Mouse (Mus musculus) megakaryocyte, embryonic 14.5 days (primary cell): ENCODE data around the gene Ehd1. TPM values are rescaled to one million over a fixed set of nuclear protein-coding genes. Genes with fewer than 3 reads are reported as not detected.
A peak's percentile ranks its signal among the peaks of the same experiment; 100 is the strongest.

Source experiments
- H3K27me3 ChIP-seq: replicated peaks from 2 replicates; pipeline ENCODE3; 2012; ENCODE audit warnings: inconsistent platforms
- H3K36me3 ChIP-seq: replicated peaks from 2 replicates; pipeline ENCODE3; 2012; ENCODE audit warnings: low read length, inconsistent platforms, mixed read lengths
- H3K4me1 ChIP-seq: 2 replicates; pipeline ENCODE4 v1.6.1; 2012; ENCODE audit warnings: inconsistent platforms
- H3K4me3 ChIP-seq: replicated peaks from 2 replicates; pipeline ENCODE3; 2012; ENCODE audit warnings: moderate library complexity, mild to moderate bottlenecking, inconsistent platforms
- H3K9me3 ChIP-seq: 2 replicates; pipeline ENCODE4 v1.6.1; 2012; ENCODE audit warnings: inconsistent platforms
- FLI1 ChIP-seq: IDR thresholded peaks from 2 replicates; pipeline ENCODE4 v1.6.1; 2012; ENCODE audit warnings: low read length, inconsistent platforms, mixed read lengths
- GATA1 ChIP-seq: IDR thresholded peaks from 3 replicates; pipeline ENCODE4 v1.6.1; 2012; ENCODE audit warnings: mixed read lengths, low read length, inconsistent platforms, borderline replicate concordance
- polyA plus RNA-seq: library from polyadenylated mRNA; stranded (reverse); fragments of >175 nt; gene quantifications from 2 replicates; pipeline ENCODE4 v1.2.3, GENCODE M21; 2012; ENCODE audit warnings: low replicate concordance; ENCODE audit not compliant: insufficient read depth

Ehd1 gene
- polyA plus RNA-seq, 1 experiment: 474 TPM

DNA sequence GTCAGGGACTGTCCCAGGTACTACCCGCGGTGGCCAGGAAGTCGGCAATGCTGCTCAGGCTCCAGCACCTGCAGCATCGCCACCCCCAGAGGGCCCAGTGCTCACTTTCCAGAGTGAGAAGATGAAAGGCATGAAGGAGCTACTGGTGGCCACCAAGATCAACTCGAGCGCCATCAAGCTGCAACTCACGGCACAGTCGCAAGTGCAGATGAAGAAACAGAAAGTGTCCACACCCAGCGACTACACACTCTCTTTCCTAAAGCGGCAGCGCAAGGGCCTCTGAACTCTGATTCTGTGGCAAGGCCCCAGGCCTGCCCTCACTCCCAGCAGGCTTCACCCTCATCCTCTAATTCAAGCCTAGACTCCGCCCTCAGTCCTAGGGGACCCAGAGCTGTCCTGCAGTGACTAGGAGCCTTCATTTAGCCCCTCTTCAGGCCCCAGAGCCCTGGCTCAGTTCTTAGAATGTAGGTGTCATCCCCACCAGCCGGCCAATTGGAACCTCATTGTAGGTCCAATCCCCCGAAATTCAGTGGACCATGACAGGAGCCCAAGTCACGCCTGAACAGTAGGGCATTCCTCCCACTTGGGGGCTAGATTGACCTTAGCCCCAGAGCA is 63.5 kb downstream of the Ehd1 start:
- H3K27me3 ChIP-seq: no peaks in the 10 kb centered on the region
- TF ChIP-seq FLI1: no peak
- TF ChIP-seq GATA1: no peak
- peak overlapping the region; percentile 97 for H3K4me3 ChIP-seq
- H3K36me3 ChIP-seq: peaks cover 67% of the 10 kb centered on the region
- no peaks in the 10 kb centered on the region for H3K9me3 ChIP-seq
- H3K4me1 ChIP-seq: peaks cover 86% of the 10 kb centered on the region

- TF ChIP-seq FLI1: no peak
- TF ChIP-seq GATA1: no peak
- H3K9me3 ChIP-seq: no peaks in the 10 kb centered on the region
- H3K27me3 ChIP-seq: no peaks in the 10 kb centered on the region
- H3K4me3 ChIP-seq: peak within 1 kb of the TSS; percentile 97
- H3K4me1 ChIP-seq: peaks cover 87% of the 10 kb centered on the region
- H3K36me3 ChIP-seq: peaks cover 75% of the 10 kb centered on the region
These were observed 64.3 kb downstream of the Ehd1 start, which contains the start of gene Map4k2 for GRCm38 (mm10) chr19:6340524-6341452. Map4k2 (plus strand) TSS chr19:6341135.

- peaks cover 80% of the 10 kb centered on the region for H3K36me3 ChIP-seq
These were observed 65.0 kb downstream of the Ehd1 start for GRCm38 (mm10) chr19:6341453-6342077.

GRCm38 (mm10) chr19:6342276-6342933 is 65.9 kb downstream of the Ehd1 start:
- Histone ChIP-seq H3K4me3 (peak overlapping the region; percentile 97), H3K4me1 (peaks cover 87% of the 10 kb centered on the region)
- TF ChIP-seq GATA1: no peak
- TF ChIP-seq FLI1: no peak

More at GRCm38 (mm10) chr19:6341453-6342077, 65.0 kb downstream of the Ehd1 start:
- peak overlapping the region; percentile 97 for H3K4me3 ChIP-seq
- peaks cover under 1% of the 10 kb centered on the region for H3K27me3 ChIP-seq
- peaks cover 87% of the 10 kb centered on the region for H3K4me1 ChIP-seq
- no peaks in the 10 kb centered on the region for H3K9me3 ChIP-seq
- TF ChIP-seq FLI1 (no peak), GATA1 (no peak)

GRCm38 (mm10) chr19:6343066-6343925 is 66.8 kb downstream of the Ehd1 start:
- TF ChIP-seq GATA1: no peak
- no peak for TF ChIP-seq FLI1
- Histone ChIP-seq H3K36me3 (peaks cover 73% of the 10 kb centered on the region), H3K4me3 (peak overlapping the region; percentile 62), H3K9me3 (no peaks in the 10 kb centered on the region), H3K27me3 (peaks cover 3% of the 10 kb centered on the region), H3K4me1 (peaks cover 88% of the 10 kb centered on the region)

More at GRCm38 (mm10) chr19:6342276-6342933, 65.9 kb downstream of the Ehd1 start:
- Histone ChIP-seq H3K9me3 (no peaks in the 10 kb centered on the region), H3K27me3 (peaks cover 3% of the 10 kb centered on the region), H3K36me3 (peaks cover 80% of the 10 kb centered on the region)

GRCm38 (mm10) chr19:6343996-6344395 is 67.5 kb downstream of the Ehd1 start:
- H3K36me3 ChIP-seq: peaks cover 66% of the 10 kb centered on the region
- H3K9me3 ChIP-seq: no peaks in the 10 kb centered on the region
- no peak overlapping the region for H3K4me3 ChIP-seq
- TF ChIP-seq FLI1: no peak
- TF ChIP-seq GATA1: no peak
- H3K4me1 ChIP-seq: peaks cover 91% of the 10 kb centered on the region
- H3K27me3 ChIP-seq: peaks cover 3% of the 10 kb centered on the region

DNA sequence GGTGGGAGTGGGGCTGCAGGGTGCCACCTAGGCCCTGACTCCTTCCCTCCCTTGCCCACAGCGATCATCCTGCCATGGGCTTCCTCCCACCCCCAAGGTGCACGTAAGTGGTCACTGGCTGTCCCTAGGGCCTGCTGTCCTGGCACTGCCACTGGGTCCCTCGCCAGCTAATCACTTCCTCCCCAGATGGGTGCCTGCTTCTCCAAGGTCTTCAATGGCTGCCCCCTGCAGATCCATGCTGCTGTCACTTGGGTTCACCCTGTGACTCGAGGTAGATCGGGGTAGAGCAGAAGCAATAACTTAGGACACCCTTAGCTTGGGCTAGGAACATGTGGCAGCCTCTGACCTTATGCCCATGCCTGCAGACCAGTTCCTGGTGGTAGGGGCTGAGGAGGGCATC is 69.5 kb downstream of the Ehd1 start:
- Histone ChIP-seq H3K9me3 (no peaks in the 10 kb centered on the region), H3K27me3 (peaks cover 3% of the 10 kb centered on the region), H3K36me3 (peaks cover 55% of the 10 kb centered on the region), H3K4me3 (peak overlapping the region; percentile 9), H3K4me1 (peaks cover 93% of the 10 kb centered on the region)
- no peak for TF ChIP-seq GATA1
- TF ChIP-seq FLI1: no peak

DNA sequence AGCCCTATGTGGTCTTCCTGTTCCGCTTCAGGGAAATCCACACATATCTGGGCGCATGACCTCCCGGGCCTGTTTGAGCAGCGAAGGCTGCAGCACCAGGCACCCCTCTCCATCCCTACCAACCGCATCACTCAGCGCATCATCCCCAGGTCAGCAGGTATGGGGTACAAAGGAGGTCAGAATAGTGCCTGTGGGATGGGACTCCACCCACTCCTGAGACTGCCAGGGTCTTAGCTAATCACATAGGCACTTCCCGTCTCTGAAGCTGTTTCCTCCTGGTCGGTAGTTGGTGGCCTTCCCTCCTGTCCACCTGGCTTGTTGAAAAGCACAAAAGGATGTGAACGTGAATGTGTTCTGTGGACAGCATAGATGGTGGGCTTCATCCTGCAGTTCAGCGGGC is 70.1 kb downstream of the Ehd1 start:
- H3K36me3 ChIP-seq: peaks cover 60% of the 10 kb centered on the region
- peaks cover 3% of the 10 kb centered on the region for H3K27me3 ChIP-seq
- no peaks in the 10 kb centered on the region for H3K9me3 ChIP-seq
- H3K4me3 ChIP-seq: no peak overlapping the region
- H3K4me1 ChIP-seq: peaks cover 94% of the 10 kb centered on the region
- TF ChIP-seq FLI1: no peak
- no peak for TF ChIP-seq GATA1

DNA sequence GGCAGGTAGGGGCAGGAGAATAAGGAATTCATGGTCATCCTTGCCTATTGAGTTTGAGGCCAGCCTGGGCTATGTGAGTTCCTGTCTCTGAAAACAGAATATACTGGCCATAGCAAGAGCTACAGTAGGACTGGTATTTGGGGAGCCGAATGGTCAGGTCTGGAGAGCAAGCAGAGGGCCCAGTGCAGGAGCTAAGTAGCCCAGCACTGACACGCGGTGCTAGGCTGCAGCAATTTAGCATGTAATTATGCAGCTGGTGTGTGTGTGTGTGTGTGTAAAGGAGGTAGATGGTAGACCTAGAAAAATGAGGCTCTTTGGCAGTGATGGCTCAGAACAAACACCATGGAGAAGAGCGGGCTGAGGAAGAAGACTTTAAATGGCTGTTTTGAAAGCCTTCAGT is 71.1 kb downstream of the Ehd1 start:
- H3K27me3 ChIP-seq: peaks cover 3% of the 10 kb centered on the region
- H3K4me1 ChIP-seq: peaks cover 93% of the 10 kb centered on the region
- H3K36me3 ChIP-seq: peaks cover 66% of the 10 kb centered on the region
- no peaks in the 10 kb centered on the region for H3K9me3 ChIP-seq
- no peak overlapping the region for H3K4me3 ChIP-seq
- TF ChIP-seq FLI1 (no peak), GATA1 (no peak)
